27 mouse cellular contexts compared by ENCODE assay signal in the genomic region with DNA sequence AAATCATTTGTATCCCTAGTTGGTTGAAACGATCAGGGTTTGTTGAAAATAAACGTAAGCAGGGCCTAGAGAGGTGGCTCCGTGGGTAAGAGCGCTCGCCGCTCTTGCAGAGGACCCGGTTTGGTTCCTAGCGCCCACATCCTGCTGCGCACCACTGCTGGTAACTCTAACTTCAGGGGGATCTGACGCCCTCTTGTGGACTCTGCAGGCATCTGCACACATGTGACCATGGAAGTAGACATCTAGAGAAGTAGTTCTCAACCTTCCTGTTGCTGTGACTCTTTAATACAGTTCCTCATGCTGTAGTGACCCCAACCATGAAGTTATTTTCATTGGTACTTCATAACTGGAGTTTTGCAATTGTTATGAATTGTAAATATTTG. TPM values are rescaled to one million over a fixed set of nuclear protein-coding genes. Genes with fewer than 3 reads are reported as not detected.
DNase-seq lines count a peak whose midpoint lies in the region; ATAC-seq and TF ChIP-seq lines count a peak whose summit lies in the region.
"Had no signal": no experiment of that assay in that cellular context is flagged by ENCODE, and none has a peak within 500 bp of the region (broad histone marks: within the 10 kb centered on the region; RNA-seq: fewer than 3 reads in every experiment).

No protein-coding gene starts in this region.

- no peaks in the 10 kb centered on the region for H3K4me1 ChIP-seq in heart, adult 2 months (ENCODE audit: control insufficient read depth, insufficient read depth, low read length)
- H3K4me1 ChIP-seq in liver, postnatal 0 days (ENCODE audit: insufficient read depth): no peaks in the 10 kb centered on the region
- peaks cover 15% of the 10 kb centered on the region for H3K4me1 ChIP-seq in E14TG2a.4 (replicated peaks; ENCODE audit: low read depth, low read length)
- H3K4me1 ChIP-seq: embryonic facial prominence, embryonic 12.5 days; neural tube, embryonic 12.5 days had no signal

- DNase-seq in heart, adult 2 months: no peak
- no peak for DNase-seq in heart, postnatal 14 days
- no peak for DNase-seq in liver, postnatal 0 days
- DNase-seq in liver (no peak), WW6 (ENCODE audit: low read depth, low spot score) (peak; percentile 42)
- DNase-seq in T-cell, adult 2 months (ENCODE audit: low spot score): no peak
- no peak for DNase-seq in left cerebral cortex, adult 8-10 months (ENCODE audit: low spot score in 2 of 2)
- DNase-seq: adrenal gland, postnatal 36 days; B cell, adult 2 months; cerebellum, adult 8-10 months; heart, adult 11 months; kidney, adult 2 months; kidney, postnatal 25 days; lung, postnatal 10 days; thymus, postnatal 36 days had no signal

- H3K4me3 ChIP-seq in heart, adult 2 months: no peak overlapping the region
- H3K4me3 ChIP-seq in liver, postnatal 0 days (ENCODE audit: low read depth, low read length): no peak overlapping the region
- 0 out of 2 replicates have a peak overlapping the region, but pooled peaks have one; percentile 21 for H3K4me3 ChIP-seq in E14TG2a.4 (replicated peaks; ENCODE audit: low read length)
- H3K4me3 ChIP-seq: embryonic facial prominence, embryonic 12.5 days; neural tube, embryonic 12.5 days had no signal

- no peaks in the 10 kb centered on the region for H3K27me3 ChIP-seq in heart, adult 2 months (ENCODE audit: control insufficient read depth, insufficient read depth, low read length)
- H3K27me3 ChIP-seq in liver, postnatal 0 days (ENCODE audit: insufficient read depth, low read length): no peaks in the 10 kb centered on the region
- H3K27me3 ChIP-seq in E14TG2a.4 (ENCODE audit: insufficient read depth, low read length): no peaks in the 10 kb centered on the region
- H3K27me3 ChIP-seq: embryonic facial prominence, embryonic 12.5 days; neural tube, embryonic 12.5 days had no signal

- intact Hi-C loops in heart, adult 2 months (cut with DNase I): no loop called here
- intact Hi-C loops in heart, postnatal 14 days (cut with DNase I): no loop called here

- no peaks in the 10 kb centered on the region for H3K9me3 ChIP-seq in liver, postnatal 0 days (ENCODE audit: low read length)
- no peaks in the 10 kb centered on the region for H3K9me3 ChIP-seq in E14TG2a.4 (ENCODE audit: low read length)
- H3K9me3 ChIP-seq: embryonic facial prominence, embryonic 12.5 days; neural tube, embryonic 12.5 days had no signal

- no peak overlapping the region for H3K9ac ChIP-seq in heart, adult 2 months (ENCODE audit: low read depth, low read length)
- no peak overlapping the region for H3K9ac ChIP-seq in liver, postnatal 0 days (replicated peaks)
- H3K9ac ChIP-seq: embryonic facial prominence, embryonic 12.5 days; neural tube, embryonic 12.5 days had no signal

- no peak overlapping the region for H3K4me2 ChIP-seq in liver, postnatal 0 days (ENCODE audit: low read depth, low read length)
- H3K4me2 ChIP-seq: embryonic facial prominence, embryonic 12.5 days; liver, embryonic 11.5 days; neural tube, embryonic 12.5 days had no signal

- TF ChIP-seq CTCF in heart, adult 2 months (IDR thresholded peaks at IDR 0.05): peak; percentile 17
- TF ChIP-seq CTCF in liver, postnatal 0 days (IDR thresholded peaks at IDR 0.05; ENCODE audit: low read depth): peak; percentile 16; the same call in 1 of the 2 replicates
- peak; percentile 45 for TF ChIP-seq CTCF in E14TG2a.4 (conservative IDR thresholded peaks at IDR 0.05; ENCODE audit: low read length)

- WGBS in heart, adult 2 months: 95% methylated on average over 10 of the region's 10 CpGs
- WGBS in liver, postnatal 0 days (ENCODE audit: insufficient replicate concordance): 96% methylated on average over 10 of the region's 10 CpGs

- no peaks in the 10 kb centered on the region for H3K79me2 ChIP-seq in heart, adult 2 months (replicated peaks; ENCODE audit: control insufficient read depth, insufficient read depth, low read length)

- H3K36me3 ChIP-seq in heart, adult 2 months (ENCODE audit: control insufficient read depth, insufficient read depth, low read length): no peaks in the 10 kb centered on the region
- no peaks in the 10 kb centered on the region; the same call in 1 of the 2 replicates for H3K36me3 ChIP-seq in liver, postnatal 0 days (replicated peaks; ENCODE audit: insufficient read depth, low read length)
- H3K36me3 ChIP-seq in E14TG2a.4 (ENCODE audit: insufficient read depth, low read length): peaks cover 7% of the 10 kb centered on the region; the same call in 1 of the 2 replicates
- H3K36me3 ChIP-seq: neural tube, embryonic 12.5 days had no signal

- no peak for ATAC-seq in liver, postnatal 0 days
- ATAC-seq: activated CD4-positive, CD25-positive, alpha-beta regulatory T cell, adult 4 months had no signal

- TF ChIP-seq POLR2A in heart, adult 2 months (IDR thresholded peaks at IDR 0.05; ENCODE audit: insufficient read depth, low read depth, low read length): no peak

- H3K27ac ChIP-seq in heart, adult 2 months: no peak overlapping the region
- no peak overlapping the region for H3K27ac ChIP-seq in liver, postnatal 0 days (ENCODE audit: low read depth)
- H3K27ac ChIP-seq: embryonic facial prominence, embryonic 12.5 days; neural tube, embryonic 12.5 days had no signal

- TF ChIP-seq EP300 in heart, adult 2 months (IDR thresholded peaks at IDR 0.05; ENCODE audit: insufficient read depth, low read depth, low read length): no peak
- no peak for TF ChIP-seq EP300 in liver, postnatal 0 days (IDR thresholded peaks at IDR 0.05; ENCODE audit: low read depth)

RNA-seq across cellular contexts. Expression of a gene that starts 29.7 kb away (rescaled TPM):
- 1 to 10 TPM; 3.3 to 4.6 TPM for total RNA-seq in heart, adult 2 months (2021)
- polyA plus RNA-seq in heart, adult 2 months (2012; rRNA removed): 4.1 and 4.6 TPM in 2 replicates
- 1 to 10 TPM; 5.6 to 6.5 TPM for total RNA-seq in heart, postnatal 14 days (2021)
- 3.6 and 3.9 TPM in 2 replicates for polyA plus RNA-seq in liver, postnatal 0 days (2015; fragmentation: Nextera tagmentation; extraction: Ambion mirVana)
- 10 to 100 TPM; 18.8 to 21.0 (median 19.8) TPM for total RNA-seq in left cerebral cortex, adult 8-10 months (2022)

RNA-seq across cellular contexts. Expression of a gene that starts 51.3 kb away (rescaled TPM):
- under 1 TPM in 1 of 2 experiments, not detected in 1; 0.68 TPM for total RNA-seq in heart, adult 2 months (2021)
- 1.0 and 2.6 TPM in 2 replicates for polyA plus RNA-seq in heart, adult 2 months (2012; rRNA removed)
- total RNA-seq in heart, postnatal 14 days (2021): not detected
- not detected in 2 replicates for polyA plus RNA-seq in liver, postnatal 0 days (2015; fragmentation: Nextera tagmentation; extraction: Ambion mirVana)
- not detected for total RNA-seq in left cerebral cortex, adult 8-10 months (2022)
- total RNA-seq: adrenal gland, postnatal 36 days; hematopoietic stem cell, adult 5-6 weeks; layer of hippocampus, postnatal 25 days; left cerebral cortex, postnatal 4 days; megakaryocyte-erythroid progenitor cell, adult 5-6 weeks had no signal
- polyA plus RNA-seq: activated CD4-positive, CD25-positive, alpha-beta regulatory T cell, adult 4 months; cortical plate, adult 2 months; heart, embryonic 14.5 days; kidney, adult 2 months; liver, embryonic 11.5 days; neural tube, embryonic 12.5 days; spleen, adult 2 months had no signal
